In the genomic region with DNA sequence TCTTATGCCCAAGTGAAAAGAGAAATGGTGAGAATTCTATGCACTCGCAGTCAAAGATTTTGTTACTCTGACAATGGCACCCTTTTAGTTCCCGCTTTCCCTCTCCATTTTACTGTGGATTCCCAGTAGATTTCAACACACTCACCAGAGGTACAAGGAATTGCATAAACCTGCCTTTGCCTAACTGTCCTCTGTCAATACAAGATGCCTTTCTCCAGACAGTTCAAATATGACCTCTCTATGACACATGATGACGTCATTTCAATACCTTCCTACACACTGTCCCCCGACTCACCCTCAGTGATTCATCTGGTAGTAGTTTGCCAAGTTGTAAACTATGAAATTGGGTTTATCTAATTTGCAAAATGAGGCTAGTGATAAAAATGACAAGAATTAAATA, we compare ENCODE assay signal across 28 mouse cellular contexts.
DNase-seq lines count a peak whose midpoint lies in the region; ATAC-seq and TF ChIP-seq lines count a peak whose summit lies in the region.
"Had no signal": no experiment of that assay in that cellular context is flagged by ENCODE, and none has a peak within 500 bp of the region (broad histone marks: within the 10 kb centered on the region; RNA-seq: fewer than 3 reads in every experiment).

No protein-coding gene starts in this region.

- no peak overlapping the region for H3K27ac ChIP-seq in lung, embryonic 14.5 days (ENCODE audit: low read depth)
- H3K27ac ChIP-seq: embryonic facial prominence, embryonic 13.5 days; embryonic facial prominence, embryonic 15.5 days; forebrain, embryonic 10.5 days; forebrain, embryonic 12.5 days had no signal

- no peaks in the 10 kb centered on the region for H3K27me3 ChIP-seq in lung, embryonic 14.5 days (ENCODE audit: insufficient read depth, low read length)
- H3K27me3 ChIP-seq: CH12.LX; embryonic facial prominence, embryonic 13.5 days; embryonic facial prominence, embryonic 15.5 days; forebrain, embryonic 12.5 days had no signal

- H3K4me2 ChIP-seq in lung, embryonic 14.5 days: no peak overlapping the region
- H3K4me2 ChIP-seq: embryonic facial prominence, embryonic 13.5 days; embryonic facial prominence, embryonic 15.5 days; forebrain, embryonic 12.5 days had no signal

- H3K9me3 ChIP-seq in lung, embryonic 14.5 days (ENCODE audit: low read depth, low read length): no peaks in the 10 kb centered on the region
- H3K9me3 ChIP-seq: embryonic facial prominence, embryonic 13.5 days; embryonic facial prominence, embryonic 15.5 days; forebrain, embryonic 10.5 days; forebrain, embryonic 12.5 days had no signal

- H3K9ac ChIP-seq in lung, embryonic 14.5 days: no peak overlapping the region
- H3K9ac ChIP-seq: embryonic facial prominence, embryonic 13.5 days; embryonic facial prominence, embryonic 15.5 days; forebrain, embryonic 12.5 days had no signal

- peak; percentile 52; the same call in 1 of the 2 replicates for ATAC-seq in lung, embryonic 14.5 days (ENCODE audit: insufficient read depth)
- ATAC-seq in cerebellum, adult (ENCODE audit: insufficient number of reproducible peaks, low FRiP score, low TSS enrichment): no peak
- ATAC-seq: CD4-positive, CD25-positive, alpha-beta regulatory T cell, adult 4 months; forebrain, embryonic 14.5 days; forebrain, embryonic 16.5 days had no signal

- no peak overlapping the region for H3K4me3 ChIP-seq in lung, embryonic 14.5 days (ENCODE audit: low read depth, low read length)
- H3K4me3 ChIP-seq: embryonic facial prominence, embryonic 13.5 days; embryonic facial prominence, embryonic 15.5 days; erythroblast, embryonic 14.5 days; forebrain, embryonic 10.5 days; forebrain, embryonic 12.5 days had no signal

- no peak for TF ChIP-seq CTCF in lung, embryonic 14.5 days (IDR thresholded peaks at IDR 0.05; ENCODE audit: low read depth)

- no peak for DNase-seq in lung, embryonic 14.5 days
- no peak for DNase-seq in lung, adult 18-20 months
- DNase-seq in 3T3-L1 (ENCODE audit: low read depth, low spot score) (peak; percentile 73), 416B (ENCODE audit: low read depth) (peak; percentile 1)
- DNase-seq in Muller cell, postnatal 12 days (ENCODE audit: inconsistent ontology term): peak; percentile 56
- DNase-seq in thymus, postnatal 25 days: no peak
- no peak for DNase-seq in thymus, adult 18-20 months
- DNase-seq: adrenal gland, adult 2 months; adrenal gland, postnatal 14 days; adrenal gland, postnatal 36 days; cerebellum, adult 11 months; cerebellum, adult 18-20 months; cerebellum, adult 8-10 months; cerebellum, adult 9-11 months; cerebellum, postnatal 14 days; cerebellum, postnatal 36 days; embryo, embryonic 11 days had no signal

- no peaks in the 10 kb centered on the region for H3K36me3 ChIP-seq in lung, embryonic 14.5 days (ENCODE audit: insufficient read depth)
- H3K36me3 ChIP-seq: embryonic facial prominence, embryonic 13.5 days; embryonic facial prominence, embryonic 15.5 days; forebrain, embryonic 10.5 days; forebrain, embryonic 12.5 days; G1E had no signal

- H3K4me1 ChIP-seq in lung, embryonic 14.5 days (ENCODE audit: insufficient read depth): no peaks in the 10 kb centered on the region
- H3K4me1 ChIP-seq: embryonic facial prominence, embryonic 13.5 days; embryonic facial prominence, embryonic 15.5 days; forebrain, embryonic 12.5 days had no signal

- WGBS in lung, embryonic 14.5 days: 43% methylated on average over 4 of the region's 4 CpGs

Comparison
In these comparisons a context has a peak if more than half of its experiments do, and no peak if none do; other contexts are left out.
1. DNase-seq: peak in 3T3-L1 (single experiment), 416B (single experiment) and Muller cell, postnatal 12 days (single experiment); none in lung, embryonic 14.5 days (single experiment), lung, adult 18-20 months (0 of 2), thymus, postnatal 25 days (single experiment) and thymus, adult 18-20 months (0 of 2).